Mouse (Mus musculus) kidney, embryonic 14.5 days (tissue): ENCODE measurements at regions not wholly inside any gene's neighbourhood (a gene's known extent, or its start where the extent isn't known, plus 50 kb on each side); places are given as distances from the start of the nearest gene placed in this dataset.

Experiments
- ATAC-seq: fragments of 200-750 bp; cut with Nextera tagmentation; 2 replicates; pipeline ENCODE4 v1.8.0; 2017; ENCODE audit warnings: moderate number of reproducible peaks, mild to moderate bottlenecking, moderate TSS enrichment, moderate library complexity; ENCODE audit not compliant: low FRiP score, low TSS enrichment
- H3K27ac ChIP-seq: fragments of 300-500 bp; sonication (generic); 2 replicates; pipeline ENCODE4 v1.5.1; 2014; ENCODE audit warnings: low read depth, mild to moderate bottlenecking, low read length, moderate library complexity, mixed read lengths
- H3K27me3 ChIP-seq: fragments of 300-500 bp; sonication (generic); 2 replicates; pipeline ENCODE4 v1.6.1; 2014; ENCODE audit warnings: mild to moderate bottlenecking, low read length; ENCODE audit not compliant: control insufficient read depth, insufficient read depth
- H3K36me3 ChIP-seq: fragments of 300-500 bp; sonication (generic); 2 replicates; pipeline ENCODE4 v1.6.1; 2014; ENCODE audit warnings: low read length, mixed read lengths; ENCODE audit not compliant: control insufficient read depth, insufficient read depth
- H3K4me1 ChIP-seq: fragments of 300-500 bp; sonication (generic); 2 replicates; pipeline ENCODE4 v1.6.1; 2014; ENCODE audit warnings: low read length, mixed read lengths; ENCODE audit not compliant: control insufficient read depth, insufficient read depth
- H3K4me2 ChIP-seq: fragments of 300-500 bp; sonication (generic); replicated peaks from 2 replicates; pipeline ENCODE4 v1.6.1; 2014; ENCODE audit warnings: low read depth, mild to moderate bottlenecking, low read length
- H3K4me3 ChIP-seq: fragments of 300-500 bp; sonication (generic); 2 replicates; pipeline ENCODE4 v1.5.1; 2014; ENCODE audit warnings: mild to moderate bottlenecking, low read length
- H3K9ac ChIP-seq: fragments of 300-500 bp; sonication (generic); 2 replicates; pipeline ENCODE4 v1.6.1; 2014; ENCODE audit warnings: low read depth, mild to moderate bottlenecking, low read length, moderate library complexity
- H3K9me3 ChIP-seq: fragments of 300-500 bp; sonication (generic); 2 replicates; pipeline ENCODE4 v1.6.1; 2016; ENCODE audit warnings: low read length; ENCODE audit not compliant: control insufficient read depth
- WGBS: fragments of 180-500 bp; shearing (Covaris S2); extraction: QIAGEN DNeasy Blood & Tissue Kit; methylation state at CpG from one replicate; pipeline ENCODE4 v1.1.7; 2014; 5-methylcytosine and 5-hydroxymethylcytosine counted together

DNA sequence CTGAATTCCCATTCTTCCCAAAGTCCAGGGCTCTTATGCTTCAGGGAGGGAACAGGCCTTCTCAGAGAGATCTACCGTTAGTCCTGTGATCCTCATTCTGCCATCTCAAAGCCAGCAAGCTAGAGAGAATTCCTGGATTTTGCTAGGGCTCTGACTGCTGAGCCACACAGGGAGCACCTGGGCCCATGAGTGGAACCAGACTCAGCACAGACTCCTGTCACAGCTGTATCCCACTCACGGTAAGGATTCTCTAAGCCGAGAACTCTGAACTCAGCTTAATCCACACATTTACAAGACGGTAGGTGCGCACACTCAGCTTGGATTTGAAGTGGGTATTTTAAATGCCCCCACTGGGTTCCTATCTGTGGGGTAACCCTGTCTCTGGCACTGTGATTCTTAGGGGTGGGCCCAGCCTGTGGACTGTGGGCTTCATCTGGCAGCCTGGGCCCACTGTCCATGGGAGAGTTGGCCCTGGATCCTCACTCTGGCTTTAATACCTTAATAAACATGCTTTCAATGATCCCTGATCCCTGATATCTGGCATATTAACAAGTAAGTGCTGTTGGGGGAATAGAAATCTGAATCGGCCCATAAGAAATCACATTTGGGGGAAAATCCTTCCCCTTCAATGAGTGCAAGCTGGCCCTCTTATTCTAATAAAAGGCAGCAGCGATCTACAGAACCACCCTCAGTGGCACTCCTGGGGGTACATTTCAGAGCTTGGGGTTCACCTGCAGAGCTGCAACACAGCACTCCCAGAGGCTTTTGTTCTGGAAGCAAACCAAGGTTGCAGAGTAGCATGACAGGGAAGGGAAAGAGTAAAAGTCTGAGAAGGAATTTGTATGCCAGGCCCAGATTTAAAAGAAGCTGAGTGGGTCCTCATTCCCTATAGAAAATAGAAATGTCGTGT lies 491.5 kb upstream of the Mgmt start:
- ATAC-seq, result no peak
- Histone ChIP-seq H3K9me3 (no peaks in the 10 kb centered on the region), H3K27ac (no peak overlapping the region), H3K4me1 (peaks cover 11% of the 10 kb centered on the region), H3K9ac (no peak overlapping the region), H3K36me3 (no peaks in the 10 kb centered on the region), H3K4me2 (no peak overlapping the region), H3K27me3 (no peaks in the 10 kb centered on the region), H3K4me3 (no peak overlapping the region)
- 97% methylated on average over 8 of the region's 8 CpGs for WGBS

DNA sequence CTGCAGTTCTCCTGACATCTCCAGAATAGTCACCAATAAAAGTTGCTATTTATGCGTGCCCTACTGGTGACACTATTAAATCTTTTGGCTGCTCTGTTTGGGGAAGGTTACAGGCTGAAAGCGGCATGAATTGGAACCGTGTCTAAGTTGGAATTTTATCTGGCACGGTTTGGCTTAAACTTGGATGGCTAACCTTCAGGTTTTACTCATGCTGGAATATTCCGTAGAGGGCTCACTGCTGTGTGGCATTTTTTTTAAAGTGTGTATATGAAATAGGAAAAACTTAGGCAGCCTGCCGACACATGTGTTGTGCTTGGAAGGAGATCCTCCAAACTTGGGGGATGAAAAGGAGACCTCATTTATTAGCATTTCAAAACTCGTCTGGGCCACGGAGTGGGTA lies 489.0 kb upstream of the Mgmt start:
- Histone ChIP-seq H3K9me3 (no peaks in the 10 kb centered on the region), H3K4me1 (peaks cover 11% of the 10 kb centered on the region), H3K27me3 (0 out of 2 replicates have a peak, but pooled peaks cover 4% of the 10 kb centered on the region), H3K4me2 (no peak overlapping the region), H3K27ac (no peak overlapping the region), H3K9ac (no peak overlapping the region), H3K4me3 (no peak overlapping the region), H3K36me3 (no peaks in the 10 kb centered on the region)
- 40% methylated on average over 8 of the region's 8 CpGs for WGBS
- ATAC-seq, result no peak

DNA sequence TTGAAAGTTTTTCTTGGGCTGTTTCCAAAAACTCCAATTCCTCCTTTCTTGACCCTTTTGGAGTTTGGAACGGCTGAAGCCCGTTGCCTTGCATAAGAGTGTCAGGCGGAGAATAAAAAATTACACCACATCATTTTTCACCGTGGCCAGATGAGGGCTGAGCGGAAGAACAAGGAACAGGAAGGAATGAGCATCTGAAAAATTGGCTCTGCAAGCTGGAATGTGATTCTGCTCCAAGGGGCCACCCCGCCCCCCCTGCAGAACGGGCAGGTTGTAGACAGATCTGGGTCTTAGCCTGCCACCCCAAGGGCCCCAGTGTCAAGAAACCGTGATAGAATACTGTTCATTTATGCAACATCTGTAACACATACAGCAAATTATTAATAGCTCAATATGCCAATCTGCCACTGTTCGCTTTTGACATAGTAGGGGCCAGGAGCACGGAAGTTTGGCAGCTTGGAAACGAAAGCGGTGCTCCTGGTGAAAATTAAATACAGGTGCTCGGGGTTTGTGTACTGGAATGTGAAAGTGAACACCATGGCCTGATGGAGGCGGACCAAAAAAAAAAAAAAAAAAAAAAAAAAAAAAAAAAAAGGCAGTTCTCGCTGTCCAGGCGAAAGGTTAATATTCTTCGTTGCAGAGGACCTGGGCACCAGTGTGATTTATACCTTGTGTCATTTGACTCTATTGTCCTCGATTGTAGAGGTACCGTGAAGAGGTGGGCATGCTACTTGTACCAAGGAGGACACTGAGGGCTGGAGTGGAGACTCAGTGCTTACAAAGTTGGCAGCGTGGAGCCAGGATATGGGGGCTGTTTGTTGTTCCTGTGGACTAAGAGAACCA lies 487.9 kb upstream of the Mgmt start:
- peaks cover 11% of the 10 kb centered on the region for H3K4me1 ChIP-seq
- no peak overlapping the region for H3K9ac ChIP-seq
- no peaks in the 10 kb centered on the region for H3K9me3 ChIP-seq
- H3K27me3 ChIP-seq, result 0 out of 2 replicates have a peak, but pooled peaks cover 4% of the 10 kb centered on the region
- no peaks in the 10 kb centered on the region for H3K36me3 ChIP-seq
- ATAC-seq, result peak; percentile 85
- H3K4me3 ChIP-seq, result no peak overlapping the region
- 35% methylated on average over 20 of the region's 20 CpGs for WGBS
- H3K27ac ChIP-seq, result no peak overlapping the region
- H3K4me2 ChIP-seq, result peak overlapping the region; percentile 27

DNA sequence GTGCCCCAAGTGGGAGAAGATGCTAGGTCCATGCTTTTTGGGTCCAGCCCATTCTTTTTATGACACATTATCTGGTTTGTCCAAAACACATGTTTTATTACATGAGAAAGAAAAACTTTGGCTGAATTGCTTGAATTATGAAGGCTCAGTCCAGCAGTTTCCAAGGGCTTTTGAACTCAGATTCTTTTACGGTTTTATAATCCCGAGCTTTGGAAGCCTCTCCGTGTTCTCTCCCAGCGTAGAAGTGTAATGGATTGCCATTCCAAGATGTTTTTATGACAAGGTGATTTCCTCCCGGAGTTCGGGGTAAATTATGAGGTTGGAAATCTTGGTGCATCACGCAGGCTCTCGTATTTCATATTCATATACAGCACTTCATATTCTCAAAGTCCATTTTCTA lies 479.6 kb upstream of the Mgmt start:
- H3K4me3 ChIP-seq, result no peak overlapping the region
- H3K4me1 ChIP-seq, result peaks cover 7% of the 10 kb centered on the region; the same call in 1 of the 2 replicates
- no peaks in the 10 kb centered on the region for H3K27me3 ChIP-seq
- WGBS, result 55% methylated on average over 8 of the region's 8 CpGs
- ATAC-seq, result no peak
- no peak overlapping the region for H3K9ac ChIP-seq
- no peaks in the 10 kb centered on the region for H3K9me3 ChIP-seq
- no peak overlapping the region for H3K27ac ChIP-seq
- no peaks in the 10 kb centered on the region for H3K36me3 ChIP-seq
- H3K4me2 ChIP-seq, result no peak overlapping the region

- H3K36me3 ChIP-seq, result no peaks in the 10 kb centered on the region
- ATAC-seq, result peak; percentile 62; the same call in 1 of the 2 replicates
- no peak overlapping the region for H3K4me2 ChIP-seq
- no peak overlapping the region for H3K27ac ChIP-seq
- WGBS, result 52% methylated on average over 4 of the region's 4 CpGs
- no peaks in the 10 kb centered on the region; the same call in 1 of the 2 replicates for H3K27me3 ChIP-seq
- no peak overlapping the region for H3K9ac ChIP-seq
- H3K4me3 ChIP-seq, result no peak overlapping the region
- H3K4me1 ChIP-seq, result peaks cover 7% of the 10 kb centered on the region; the same call in 1 of the 2 replicates
- no peaks in the 10 kb centered on the region for H3K9me3 ChIP-seq
These were observed 477.1 kb upstream of the Mgmt start for GRCm38 (mm10) chr7:136417327-136417726.

DNA sequence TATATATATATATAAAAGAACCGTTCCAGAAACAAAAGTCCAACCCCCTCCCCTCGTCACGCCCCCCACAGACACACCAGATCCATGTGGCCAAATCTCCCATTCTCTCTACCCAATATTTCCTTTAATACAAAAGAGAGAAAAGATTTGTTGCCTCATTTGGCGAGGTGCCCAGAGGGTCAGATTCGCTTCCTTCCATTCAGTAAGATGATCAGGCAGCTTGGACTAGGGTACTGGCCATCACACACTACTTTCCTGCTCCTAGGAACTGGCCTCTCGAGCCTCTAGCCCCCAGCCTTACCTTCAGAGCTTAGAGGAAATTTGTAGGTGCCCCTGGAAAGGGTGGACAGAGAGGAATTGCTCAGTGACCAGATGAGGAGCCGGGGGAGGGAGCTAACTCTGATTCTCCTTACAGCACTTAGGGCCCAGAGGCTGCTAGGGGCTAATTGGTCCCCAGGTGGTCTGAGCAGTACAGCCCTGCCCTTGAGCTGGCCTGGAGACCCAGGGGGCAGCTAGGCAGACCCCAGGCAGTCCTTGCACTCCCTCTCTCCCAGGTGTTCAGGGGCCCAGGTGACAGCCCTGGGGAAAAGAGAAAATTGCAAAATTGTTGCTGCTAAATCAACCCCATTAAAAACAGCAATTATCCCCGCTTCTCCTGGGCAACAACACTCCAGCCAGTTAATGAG lies 470.4 kb upstream of the Mgmt start:
- H3K36me3 ChIP-seq, result no peaks in the 10 kb centered on the region
- H3K27me3 ChIP-seq, result no peaks in the 10 kb centered on the region; the same call in 1 of the 2 replicates
- no peak overlapping the region for H3K9ac ChIP-seq
- H3K27ac ChIP-seq, result no peak overlapping the region
- no peak for ATAC-seq
- WGBS, result 46% methylated on average over 8 of the region's 8 CpGs
- H3K9me3 ChIP-seq, result no peaks in the 10 kb centered on the region
- no peak overlapping the region for H3K4me3 ChIP-seq
- H3K4me1 ChIP-seq, result peaks cover 9% of the 10 kb centered on the region
- no peak overlapping the region for H3K4me2 ChIP-seq

DNA sequence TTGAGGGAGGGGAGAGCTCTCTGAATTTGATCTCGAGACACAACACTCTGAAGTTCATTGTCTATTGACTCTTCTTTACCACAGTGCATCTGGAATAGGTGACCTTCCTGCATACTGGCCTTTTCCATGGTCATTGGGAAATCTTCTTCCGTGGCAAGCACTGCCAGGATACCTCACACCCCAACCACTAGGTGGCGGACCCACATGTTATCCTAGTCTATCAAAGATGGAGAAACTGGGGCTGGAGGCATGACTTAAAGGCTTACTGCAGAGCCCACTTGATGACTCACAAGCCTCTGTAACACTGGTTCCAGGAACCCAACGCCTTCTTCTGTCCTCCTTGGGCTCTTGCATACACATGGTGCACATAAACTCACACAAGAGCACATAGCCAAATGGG lies 467.2 kb upstream of the Mgmt start:
- H3K27me3 ChIP-seq, result 0 out of 2 replicates have a peak, but pooled peaks cover 3% of the 10 kb centered on the region
- no peaks in the 10 kb centered on the region for H3K36me3 ChIP-seq
- no peak for ATAC-seq
- H3K4me1 ChIP-seq, result peaks cover 16% of the 10 kb centered on the region
- H3K27ac ChIP-seq, result no peak overlapping the region
- no peak overlapping the region for H3K4me3 ChIP-seq
- WGBS, result 79% methylated on average over 4 of the region's 4 CpGs
- H3K4me2 ChIP-seq, result no peak overlapping the region
- no peak overlapping the region for H3K9ac ChIP-seq
- H3K9me3 ChIP-seq, result no peaks in the 10 kb centered on the region

DNA sequence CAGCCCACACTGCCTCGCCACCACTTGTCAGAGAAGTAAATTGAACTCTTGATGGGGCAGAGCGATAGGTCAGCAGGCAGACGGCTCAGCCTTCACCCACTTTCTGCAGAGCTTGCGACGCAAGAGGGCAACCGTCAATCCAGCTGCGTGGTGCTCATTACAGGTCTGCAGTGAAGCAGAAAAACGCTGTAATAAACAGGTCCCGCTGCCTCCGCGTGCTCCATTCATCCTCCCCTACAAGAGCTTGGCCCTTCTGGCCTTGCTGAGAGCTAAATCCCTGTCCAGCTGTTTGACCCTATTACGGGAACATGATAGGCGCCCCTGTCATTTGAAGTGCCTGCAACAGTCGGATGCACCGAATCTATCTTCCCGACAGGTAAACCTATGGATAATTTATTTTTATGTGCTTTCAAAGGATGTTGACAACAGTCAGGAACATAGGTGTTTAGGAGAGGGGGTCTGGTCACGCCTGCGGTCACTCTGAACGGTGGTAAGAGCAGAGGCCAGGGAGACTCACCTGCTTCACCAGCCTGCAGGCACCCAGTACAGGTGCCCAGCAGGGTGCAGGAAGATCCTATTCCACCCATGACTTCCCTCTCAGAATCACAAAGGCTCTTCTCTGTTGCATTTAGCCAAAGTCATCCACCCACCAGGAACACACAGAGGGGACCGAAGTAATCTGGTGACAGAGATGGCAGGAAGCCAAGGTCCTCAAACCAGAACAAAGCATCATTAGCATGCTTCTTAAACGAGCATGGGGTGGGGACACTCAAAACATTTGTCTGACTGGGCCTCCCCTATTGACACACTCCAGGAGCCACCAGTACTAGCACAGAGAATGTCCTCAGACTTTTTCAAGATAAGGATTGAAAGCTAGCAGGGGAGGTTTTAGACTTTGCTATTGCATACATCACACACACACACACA lies 464.1 kb upstream of the Mgmt start:
- Histone ChIP-seq H3K27me3 (0 out of 2 replicates have a peak, but pooled peaks cover 3% of the 10 kb centered on the region), H3K4me2 (no peak overlapping the region), H3K4me3 (no peak overlapping the region), H3K9me3 (no peaks in the 10 kb centered on the region), H3K4me1 (peaks cover 9% of the 10 kb centered on the region), H3K27ac (no peak overlapping the region), H3K9ac (no peak overlapping the region), H3K36me3 (no peaks in the 10 kb centered on the region)
- ATAC-seq, result peak; percentile 87
- WGBS, result 24% methylated on average over 21 of the region's 21 CpGs
